Mouse (Mus musculus) small intestine, adult 2 months (tissue): ENCODE results near the gene Espn. TPM values are rescaled to one million over a fixed set of nuclear protein-coding genes. Genes with fewer than 3 reads are reported as not detected.

Experiments used
- H3K27ac ChIP-seq: fragments of 200-500 bp; 2 replicates; pipeline ENCODE4 v1.5.1; 2012; ENCODE audit warnings: low read depth, low read length, control low read depth, inconsistent platforms; ENCODE audit not compliant: insufficient read depth
- H3K27me3 ChIP-seq: fragments of 200-500 bp; 2 replicates; pipeline ENCODE4 v1.6.1; 2012; ENCODE audit warnings: mild to moderate bottlenecking, moderate library complexity, low read length, inconsistent platforms; ENCODE audit not compliant: control insufficient read depth, insufficient read depth
- H3K36me3 ChIP-seq: fragments of 200-500 bp; 2 replicates; pipeline ENCODE4 v1.6.1; 2012; ENCODE audit warnings: mild to moderate bottlenecking, low read length, control low read depth, inconsistent platforms; ENCODE audit not compliant: control insufficient read depth, insufficient read depth
- H3K4me1 ChIP-seq: fragments of 200-500 bp; 2 replicates; pipeline ENCODE4 v1.6.1; 2012; ENCODE audit warnings: low read length, inconsistent platforms, mixed read lengths; ENCODE audit not compliant: control insufficient read depth, insufficient read depth, insufficient read length
- H3K4me3 ChIP-seq: fragments of 200-500 bp; 2 replicates; pipeline ENCODE4 v1.5.1; 2012; ENCODE audit warnings: low read depth, mild to moderate bottlenecking, control low read depth, inconsistent platforms, low read length, moderate library complexity
- CTCF ChIP-seq: fragments of 200-500 bp; IDR thresholded peaks from 2 replicates; pipeline ENCODE4 v1.5.1; 2012; ENCODE audit warnings: low read depth, mild to moderate bottlenecking, control low read depth, inconsistent platforms, low read length, moderate library complexity, mixed read lengths; ENCODE audit not compliant: insufficient replicate concordance, insufficient read length; ENCODE audit errors: extremely low read depth
- POLR2A ChIP-seq: fragments of 200-500 bp; IDR thresholded peaks from 2 replicates; pipeline ENCODE4 v1.6.1; 2012; ENCODE audit warnings: low read depth, mild to moderate bottlenecking, control low read depth, inconsistent platforms, low read length, moderate library complexity
- WGBS: fragments of 180-500 bp; shearing (Covaris S2); methylation state at CpG from one replicate; pipeline ENCODE4 v1.1.7; 2018; 5-methylcytosine and 5-hydroxymethylcytosine counted together
- polyA plus RNA-seq: library from polyadenylated mRNA; depleted of rRNA; stranded (reverse); fragments of >200 nt; gene quantifications from 2 replicates; pipeline ENCODE4 v1.2.3, GENCODE M21; 2012

Gene Espn
- polyA plus RNA-seq, 1 experiment, result 572 TPM

DNA sequence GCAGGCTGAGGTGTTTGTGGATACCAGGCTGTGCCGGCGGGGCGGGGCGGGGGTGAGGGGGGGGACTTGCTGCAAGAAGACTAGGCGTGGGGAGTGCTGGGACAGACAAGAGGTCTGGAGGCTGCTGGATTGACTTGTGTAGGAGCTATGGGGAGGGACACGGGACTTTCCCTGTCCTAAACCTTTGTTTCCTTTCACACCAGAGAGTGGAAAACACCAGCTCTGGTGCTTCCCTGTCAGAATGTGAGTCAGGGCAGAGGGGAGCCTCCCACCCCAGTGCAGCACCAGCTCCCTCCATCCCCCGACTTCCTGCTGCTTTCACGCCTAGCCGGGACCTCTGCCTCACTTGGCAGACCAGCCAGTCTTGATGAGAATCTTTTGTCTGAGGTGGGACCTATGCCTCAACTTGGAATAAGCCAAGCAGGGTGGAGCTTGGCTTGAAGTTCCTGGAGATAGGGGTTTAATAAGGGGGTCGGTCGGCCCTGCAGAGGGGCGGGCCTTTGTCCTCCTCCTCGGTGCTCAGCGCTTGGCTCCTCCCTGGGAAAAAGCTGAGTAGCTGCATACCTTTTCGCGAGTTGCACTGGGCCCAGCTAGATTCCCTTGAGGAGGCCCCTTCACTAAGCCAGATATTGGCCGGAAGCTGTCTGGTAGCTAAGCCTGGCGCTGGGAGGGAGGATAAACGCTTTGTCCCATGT, 33.5 kb upstream of the Espn start:
- H3K4me1 ChIP-seq, result peaks cover 23% of the 10 kb centered on the region
- peak overlapping the region; percentile 7; the same call in 1 of the 2 replicates for H3K4me3 ChIP-seq
- no peak for TF ChIP-seq POLR2A
- TF ChIP-seq CTCF, result no peak
- 37% methylated on average over 19 of the region's 19 CpGs for WGBS
- 0 out of 2 replicates have a peak, but pooled peaks cover 2% of the 10 kb centered on the region for H3K36me3 ChIP-seq
- H3K27ac ChIP-seq, result 0 out of 2 replicates have a peak overlapping the region, but pooled peaks have one; percentile 36
- no peaks in the 10 kb centered on the region for H3K27me3 ChIP-seq

DNA sequence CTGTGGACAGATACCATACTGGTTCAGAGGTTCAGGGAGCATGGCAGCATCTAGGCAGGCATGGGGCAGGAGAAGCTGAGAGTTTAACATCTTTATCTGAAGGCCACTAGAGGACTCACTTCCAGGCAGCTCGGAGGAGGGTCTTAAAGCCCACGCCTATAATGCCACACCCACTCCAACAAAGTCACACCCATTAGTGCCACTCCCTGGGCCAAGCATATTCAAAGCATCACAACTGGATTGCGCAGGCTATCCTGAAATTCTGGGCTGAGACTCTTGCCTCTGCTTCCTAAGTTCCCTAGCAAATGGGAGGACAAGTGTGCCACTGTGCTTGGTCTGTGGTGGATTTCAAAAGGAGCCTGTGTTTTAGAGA, 33.0 kb upstream of the Espn start:
- H3K27ac ChIP-seq, result no peak overlapping the region
- no peak overlapping the region for H3K4me3 ChIP-seq
- WGBS, result 13% methylated on average over 3 of the region's 3 CpGs
- H3K4me1 ChIP-seq, result peaks cover 23% of the 10 kb centered on the region
- 0 out of 2 replicates have a peak, but pooled peaks cover 2% of the 10 kb centered on the region for H3K36me3 ChIP-seq
- H3K27me3 ChIP-seq, result no peaks in the 10 kb centered on the region
- TF ChIP-seq CTCF, result peak; percentile 37; the same call in 1 of the 2 replicates
- no peak for TF ChIP-seq POLR2A

- no peak overlapping the region for H3K4me3 ChIP-seq
- H3K36me3 ChIP-seq, result 0 out of 2 replicates have a peak, but pooled peaks cover 2% of the 10 kb centered on the region
- no peaks in the 10 kb centered on the region for H3K27me3 ChIP-seq
- WGBS, result 61% methylated on average over 7 of the region's 7 CpGs
- TF ChIP-seq CTCF (0 out of 2 replicates have a peak, but pooled peaks have one; percentile 6), POLR2A (no peak)
- no peak overlapping the region for H3K27ac ChIP-seq
- peaks cover 20% of the 10 kb centered on the region for H3K4me1 ChIP-seq
Measured at GRCm38 (mm10) chr4:152184353-152185035, 32.3 kb upstream of the Espn start.

GRCm38 (mm10) chr4:152182205-152182604, 30.0 kb upstream of the Espn start:
- 84% methylated on average over 10 of the region's 10 CpGs for WGBS
- H3K27me3 ChIP-seq, result no peaks in the 10 kb centered on the region

DNA sequence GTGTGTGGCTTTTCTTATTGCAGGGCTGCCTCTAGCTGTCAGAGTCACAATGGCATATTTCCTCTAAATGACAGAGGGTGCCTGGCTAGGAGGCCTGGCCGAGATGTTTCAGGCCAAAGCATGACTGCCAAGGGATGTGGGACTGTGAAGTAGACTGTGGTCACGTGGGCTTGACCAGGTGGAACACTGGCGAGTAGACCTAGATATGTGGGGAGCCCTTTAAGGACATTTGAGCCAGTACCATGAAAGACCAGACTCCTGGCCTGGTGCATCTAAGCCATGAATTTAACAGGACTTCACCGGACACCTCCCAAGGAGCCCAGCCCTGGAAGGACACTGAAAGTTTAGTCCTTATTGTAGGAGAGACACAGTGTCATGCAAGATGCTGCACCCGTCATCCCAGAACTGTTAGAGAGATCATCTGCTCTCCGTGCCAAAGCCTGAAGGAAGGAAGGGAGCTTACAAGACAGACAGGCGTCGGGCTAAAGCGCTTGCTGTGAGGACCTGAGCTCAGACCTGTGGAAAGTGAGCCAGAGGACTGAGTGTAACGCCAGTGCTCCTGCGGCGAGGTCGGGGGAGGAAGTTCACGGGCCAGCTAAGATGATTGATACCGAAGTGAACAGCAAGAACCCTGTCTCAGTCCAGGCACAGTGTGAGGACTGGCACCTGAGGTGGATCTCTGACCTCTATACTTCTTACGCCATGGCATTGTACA, 27.9 kb upstream of the Espn start:
- no peaks in the 10 kb centered on the region for H3K27me3 ChIP-seq
- 0 out of 2 replicates have a peak, but pooled peaks cover 2% of the 10 kb centered on the region for H3K36me3 ChIP-seq
- no peak overlapping the region for H3K4me3 ChIP-seq
- no peak overlapping the region for H3K27ac ChIP-seq
- H3K4me1 ChIP-seq, result peaks cover 9% of the 10 kb centered on the region; the same call in 1 of the 2 replicates
- TF ChIP-seq CTCF (no peak), POLR2A (no peak)
- WGBS, result 87% methylated on average over 16 of the region's 16 CpGs

More at GRCm38 (mm10) chr4:152182205-152182604, 30.0 kb upstream of the Espn start:
- Histone ChIP-seq H3K27ac (no peak overlapping the region), H3K4me1 (peaks cover 24% of the 10 kb centered on the region), H3K36me3 (0 out of 2 replicates have a peak, but pooled peaks cover 2% of the 10 kb centered on the region), H3K4me3 (no peak overlapping the region)
- TF ChIP-seq POLR2A, result no peak

GRCm38 (mm10) chr4:152178916-152179705, 26.9 kb upstream of the Espn start:
- TF ChIP-seq CTCF, result no peak
- TF ChIP-seq POLR2A, result no peak
- Histone ChIP-seq H3K4me3 (peak overlapping the region; percentile 85), H3K4me1 (peaks cover 7% of the 10 kb centered on the region; the same call in 1 of the 2 replicates), H3K27me3 (no peaks in the 10 kb centered on the region), H3K36me3 (0 out of 2 replicates have a peak, but pooled peaks cover 2% of the 10 kb centered on the region), H3K27ac (peak overlapping the region; percentile 39; the same call in 1 of the 2 replicates)
- WGBS, result 16% methylated on average over 16 of the region's 16 CpGs
